Mouse (Mus musculus) forebrain, embryonic 15.5 days (tissue): ENCODE measurements around the gene Ercc1. TPM values are rescaled to one million over a fixed set of nuclear protein-coding genes. Genes with fewer than 3 reads are reported as not detected.

Experiments used
- ATAC-seq: fragments of 200-750 bp; cut with Nextera tagmentation; replicated peaks from 2 replicates; pipeline ENCODE4 v1.8.0; 2017; ENCODE audit warnings: mild to moderate bottlenecking, moderate TSS enrichment, moderate library complexity
- H3K27ac ChIP-seq: fragments of 300-500 bp; sonication (generic); replicated peaks from 2 replicates; pipeline ENCODE4 v1.5.1; 2015; ENCODE audit warnings: mild to moderate bottlenecking, inconsistent platforms
- H3K27me3 ChIP-seq: fragments of 300-500 bp; sonication (generic); 2 replicates; pipeline ENCODE4 v1.6.1; 2015; ENCODE audit warnings: inconsistent platforms
- H3K36me3 ChIP-seq: fragments of 300-500 bp; sonication (generic); 2 replicates; pipeline ENCODE4 v1.6.1; 2015; ENCODE audit warnings: mild to moderate bottlenecking, inconsistent platforms
- H3K4me1 ChIP-seq: fragments of 300-500 bp; sonication (generic); 2 replicates; pipeline ENCODE4 v1.6.1; 2015; ENCODE audit warnings: inconsistent platforms
- H3K4me2 ChIP-seq: fragments of 300-500 bp; sonication (generic); replicated peaks from 2 replicates; pipeline ENCODE4 v1.6.1; 2015; ENCODE audit warnings: mild to moderate bottlenecking, inconsistent platforms
- H3K4me3 ChIP-seq: fragments of 300-500 bp; sonication (generic); 2 replicates; pipeline ENCODE4 v1.5.1; 2015; ENCODE audit warnings: mild to moderate bottlenecking, inconsistent platforms
- H3K9ac ChIP-seq: fragments of 300-500 bp; sonication (generic); replicated peaks from 2 replicates; pipeline ENCODE4 v1.6.1; 2015; ENCODE audit warnings: mild to moderate bottlenecking, inconsistent platforms
- H3K9me3 ChIP-seq: fragments of 300-500 bp; sonication (generic); 2 replicates; pipeline ENCODE4 v1.6.1; 2016; ENCODE audit warnings: inconsistent platforms
- WGBS: fragments of 180-500 bp; shearing (Covaris S2); methylation state at CpG from one replicate; pipeline ENCODE4 v1.1.7; 2015; ENCODE audit warnings: mixed read lengths; 5-methylcytosine and 5-hydroxymethylcytosine counted together
- polyA plus RNA-seq: library from polyadenylated mRNA; unstranded; fragments of >200 nt; fragmentation: Nextera tagmentation; extraction: Ambion mirVana; gene quantifications from 2 replicates; pipeline ENCODE4 v1.2.1, GENCODE M21; 2015

The Ercc1 gene
- polyA plus RNA-seq, 1 experiment from 2014 or later, result 94.6 TPM

DNA sequence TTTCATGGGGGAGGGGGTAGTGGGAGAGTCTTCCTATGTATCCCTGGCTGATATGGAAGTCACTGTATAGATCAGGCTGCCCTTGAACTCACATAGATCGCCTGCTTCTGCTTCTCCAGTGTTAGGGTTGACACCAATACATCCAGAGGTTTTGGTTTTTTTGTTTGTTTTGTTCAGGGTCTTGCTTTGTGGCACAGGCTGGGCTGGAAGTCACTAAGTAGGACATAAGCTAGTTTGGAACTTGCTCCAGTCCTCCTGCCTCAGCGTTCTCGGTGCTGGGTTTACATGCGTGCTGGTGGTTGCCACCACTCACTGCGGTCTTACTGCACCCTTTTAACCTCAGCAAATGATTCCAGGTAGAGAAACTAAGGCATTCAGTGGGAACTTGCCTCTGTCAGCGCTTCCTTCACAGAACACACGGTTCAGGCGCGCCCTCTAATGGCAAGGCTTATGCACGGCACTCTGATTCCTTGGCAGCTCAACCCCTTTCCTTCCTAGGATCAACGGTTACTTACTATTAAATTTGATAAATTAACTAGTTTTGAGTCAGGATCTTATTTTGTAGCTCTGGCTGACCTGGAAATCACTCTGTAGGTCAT is 1.3 kb upstream of the Ercc1 start:
- peaks cover 1% of the 10 kb centered on the region; the same call in 1 of the 2 replicates for H3K36me3 ChIP-seq
- H3K27ac ChIP-seq, result no peak overlapping the region
- ATAC-seq, result no peak
- H3K9ac ChIP-seq, result no peak overlapping the region
- 0 out of 2 replicates have a peak, but pooled peaks cover 8% of the 10 kb centered on the region for H3K27me3 ChIP-seq
- under 1% methylated on average over 11 of the region's 11 CpGs for WGBS
- peak overlapping the region; percentile 53 for H3K4me3 ChIP-seq
- H3K4me2 ChIP-seq, result no peak overlapping the region; the same call in 1 of the 2 replicates
- H3K9me3 ChIP-seq, result no peaks in the 10 kb centered on the region
- peaks cover 36% of the 10 kb centered on the region for H3K4me1 ChIP-seq

DNA sequence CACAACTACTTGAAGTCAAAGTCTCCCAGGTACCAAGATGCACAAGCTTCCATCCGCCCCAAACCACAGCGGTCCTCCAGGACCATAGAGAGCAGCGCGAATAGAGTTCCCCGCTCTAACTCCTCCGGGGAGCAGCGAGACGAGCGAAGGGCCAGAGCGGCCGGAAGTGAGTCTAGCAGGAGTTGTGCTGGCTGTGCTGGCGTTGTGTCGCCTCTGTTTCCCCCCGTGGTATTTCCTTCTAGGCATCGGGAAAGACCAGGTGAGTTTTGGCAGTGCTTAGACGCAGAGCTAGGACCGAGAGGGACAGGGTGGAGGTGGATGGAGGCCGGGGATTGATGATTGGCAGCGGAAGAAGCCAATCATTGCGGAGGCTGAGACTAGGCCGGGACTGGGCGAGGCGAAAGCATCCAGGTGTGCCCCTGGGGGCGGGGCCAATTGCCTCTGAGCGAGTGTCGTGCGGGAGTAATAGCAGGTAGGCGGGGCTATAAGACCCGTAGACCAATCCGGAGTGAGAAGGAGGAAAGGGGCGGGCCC is 427 bp downstream of the Ercc1 start:
- H3K4me2 ChIP-seq, result peak overlapping the region; percentile 82
- WGBS, result under 1% methylated on average over 31 of the region's 31 CpGs
- peak overlapping the region; percentile 60 for H3K4me3 ChIP-seq
- 0 out of 2 replicates have a peak, but pooled peaks cover 8% of the 10 kb centered on the region for H3K27me3 ChIP-seq
- H3K9me3 ChIP-seq, result no peaks in the 10 kb centered on the region
- peak overlapping the region; percentile 87 for H3K27ac ChIP-seq
- peak overlapping the region; percentile 65 for H3K9ac ChIP-seq
- peaks cover 13% of the 10 kb centered on the region for H3K36me3 ChIP-seq
- ATAC-seq, result peak; percentile 95
- H3K4me1 ChIP-seq, result peaks cover 36% of the 10 kb centered on the region

GRCm38 (mm10) chr7:19349188-19349915 is 4.8 kb downstream of the Ercc1 start:
- WGBS, result 91% methylated on average over 13 of the region's 13 CpGs
- H3K4me2 ChIP-seq, result no peak overlapping the region
- no peak overlapping the region for H3K9ac ChIP-seq
- peaks cover 47% of the 10 kb centered on the region for H3K36me3 ChIP-seq
- H3K27me3 ChIP-seq, result no peaks in the 10 kb centered on the region
- no peak for ATAC-seq
- peaks cover 13% of the 10 kb centered on the region for H3K4me1 ChIP-seq
- H3K4me3 ChIP-seq, result no peak overlapping the region
- H3K27ac ChIP-seq, result no peak overlapping the region
- H3K9me3 ChIP-seq, result no peaks in the 10 kb centered on the region

DNA sequence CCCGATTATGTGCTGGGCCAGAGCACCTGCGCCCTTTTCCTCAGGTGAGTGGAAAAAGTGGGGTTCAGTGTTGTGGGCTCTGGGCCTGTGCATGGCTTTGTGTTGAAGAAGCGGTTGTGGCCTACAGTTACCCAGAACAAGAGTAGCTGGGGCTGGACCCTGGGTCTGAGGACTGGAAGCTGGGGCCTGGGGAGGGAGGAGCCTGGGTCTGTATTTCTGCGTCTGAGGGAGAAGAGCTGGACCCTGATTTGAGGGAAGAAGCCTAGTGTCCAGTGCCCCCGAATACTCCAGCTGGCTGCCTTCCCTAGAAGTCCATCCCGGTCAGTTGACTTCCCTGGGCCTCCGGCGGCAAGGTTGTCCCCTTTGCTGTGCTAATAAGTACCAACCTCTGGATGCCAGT is 5.6 kb downstream of the Ercc1 start:
- Histone ChIP-seq H3K9ac (no peak overlapping the region), H3K4me3 (no peak overlapping the region), H3K27ac (no peak overlapping the region), H3K27me3 (no peaks in the 10 kb centered on the region), H3K4me2 (no peak overlapping the region), H3K9me3 (no peaks in the 10 kb centered on the region), H3K4me1 (peaks cover 9% of the 10 kb centered on the region), H3K36me3 (peaks cover 55% of the 10 kb centered on the region)
- 95% methylated on average over 8 of the region's 8 CpGs for WGBS
- no peak for ATAC-seq

GRCm38 (mm10) chr7:19354991-19355390 is 10.4 kb downstream of the Ercc1 start:
- H3K9ac ChIP-seq, result no peak overlapping the region
- H3K9me3 ChIP-seq, result no peaks in the 10 kb centered on the region
- peaks cover 14% of the 10 kb centered on the region for H3K4me1 ChIP-seq
- H3K4me3 ChIP-seq, result no peak overlapping the region
- no peak overlapping the region for H3K27ac ChIP-seq
- ATAC-seq, result no peak
- H3K36me3 ChIP-seq, result peaks cover 52% of the 10 kb centered on the region
- H3K4me2 ChIP-seq, result no peak overlapping the region
- 93% methylated on average over 5 of the region's 5 CpGs for WGBS
- H3K27me3 ChIP-seq, result no peaks in the 10 kb centered on the region

DNA sequence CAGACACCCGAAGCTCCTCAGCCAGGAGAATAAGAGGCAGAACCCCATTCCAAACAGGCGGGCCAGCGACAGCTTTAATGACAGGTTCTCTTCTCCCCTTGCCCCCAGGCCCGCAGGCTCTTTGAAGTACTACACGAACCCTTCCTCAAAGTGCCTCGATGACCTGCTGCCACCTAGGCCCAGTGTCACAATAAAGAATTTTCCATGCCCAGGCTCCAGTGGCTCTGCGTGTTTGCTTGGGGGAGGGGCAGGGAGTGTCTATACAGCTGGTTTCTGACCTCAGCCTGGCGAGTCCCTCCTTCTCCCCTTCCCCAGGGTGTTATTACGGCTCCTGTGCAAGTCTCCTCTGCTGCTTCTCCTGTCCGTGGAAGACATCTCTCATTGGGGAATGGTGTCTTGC is 11.7 kb downstream of the Ercc1 start:
- Histone ChIP-seq H3K9ac (no peak overlapping the region), H3K36me3 (peaks cover 42% of the 10 kb centered on the region)
- WGBS, result 85% methylated on average over 10 of the region's 10 CpGs

GRCm38 (mm10) chr7:19357381-19358375 is 13.1 kb downstream of the Ercc1 start:
- peaks cover 30% of the 10 kb centered on the region for H3K36me3 ChIP-seq
- H3K27me3 ChIP-seq, result no peaks in the 10 kb centered on the region
- no peaks in the 10 kb centered on the region for H3K9me3 ChIP-seq
- peak overlapping the region; percentile 96 for H3K4me2 ChIP-seq
- 91% methylated on average over 25 of the region's 25 CpGs for WGBS
- H3K4me3 ChIP-seq, result peak overlapping the region; percentile 68
- H3K27ac ChIP-seq, result no peak overlapping the region
- ATAC-seq, result no peak
- H3K9ac ChIP-seq, result 0 out of 2 replicates have a peak overlapping the region, but pooled peaks have one; percentile 64
- peaks cover 37% of the 10 kb centered on the region for H3K4me1 ChIP-seq

More for the DNA sequence above, 11.7 kb downstream of the Ercc1 start:
- Histone ChIP-seq H3K4me3 (no peak overlapping the region), H3K9me3 (no peaks in the 10 kb centered on the region), H3K27ac (no peak overlapping the region), H3K27me3 (no peaks in the 10 kb centered on the region), H3K4me2 (no peak overlapping the region), H3K4me1 (peaks cover 27% of the 10 kb centered on the region)
- no peak for ATAC-seq

DNA sequence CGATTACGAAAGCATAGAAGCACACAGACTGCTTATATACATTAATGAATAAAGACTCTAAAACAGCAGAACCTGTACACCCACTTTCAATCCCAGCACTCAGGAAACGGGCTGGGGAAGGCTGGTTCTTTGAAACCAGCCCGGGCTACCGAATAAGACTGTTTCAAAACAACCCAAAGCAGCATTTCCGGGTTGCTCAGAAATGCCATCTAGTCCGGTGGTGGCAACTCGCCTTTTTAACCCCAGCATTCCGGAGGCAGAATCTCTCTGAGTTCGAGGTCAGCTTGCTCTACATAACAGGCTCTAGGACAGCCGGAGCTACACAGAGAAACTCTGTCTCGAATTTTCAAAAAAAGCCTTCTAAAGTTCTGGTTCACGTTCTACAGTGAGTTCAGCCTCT is 14.1 kb downstream of the Ercc1 start:
- Histone ChIP-seq H3K27ac (no peak overlapping the region), H3K9ac (peak overlapping the region; percentile 64), H3K36me3 (peaks cover 21% of the 10 kb centered on the region), H3K9me3 (no peaks in the 10 kb centered on the region), H3K4me1 (peaks cover 37% of the 10 kb centered on the region), H3K4me2 (peak overlapping the region; percentile 96), H3K27me3 (no peaks in the 10 kb centered on the region), H3K4me3 (peak overlapping the region; percentile 68)
- WGBS, result 21% methylated on average over 13 of the region's 13 CpGs
- no peak for ATAC-seq

- under 1% methylated on average over 30 of the region's 31 CpGs for WGBS
- ATAC-seq, result peak; percentile 83
- H3K27ac ChIP-seq, result peak within 1 kb of the TSS; percentile 58
Measured at GRCm38 (mm10) chr7:19359299-19359891, 14.8 kb downstream of the Ercc1 start, which contains the start of the genes Cd3eap and Ppp1r13l. Cd3eap (minus strand) TSS chr7:19359483. Ppp1r13l (plus strand) TSS chr7:19359749.

GRCm38 (mm10) chr7:19359892-19360641 is 15.5 kb downstream of the Ercc1 start:
- Histone ChIP-seq H3K9ac (peak overlapping the region; percentile 64), H3K27me3 (no peaks in the 10 kb centered on the region), H3K36me3 (peaks cover 11% of the 10 kb centered on the region), H3K4me3 (peak overlapping the region; percentile 68), H3K4me2 (peak overlapping the region; percentile 96), H3K4me1 (peaks cover 37% of the 10 kb centered on the region), H3K27ac (peak overlapping the region; percentile 58), H3K9me3 (no peaks in the 10 kb centered on the region)
- WGBS, result under 1% methylated on average over 45 of the region's 45 CpGs
- peak; percentile 78 for ATAC-seq

More at GRCm38 (mm10) chr7:19359299-19359891, 14.8 kb downstream of the Ercc1 start, which contains the start of the genes Cd3eap and Ppp1r13l:
- peak within 1 kb of the TSS; percentile 64 for H3K9ac ChIP-seq
- H3K4me3 ChIP-seq, result peak within 1 kb of the TSS; percentile 68
- H3K4me1 ChIP-seq, result peaks cover 37% of the 10 kb centered on the region
- no peaks in the 10 kb centered on the region for H3K27me3 ChIP-seq
- H3K36me3 ChIP-seq, result peaks cover 17% of the 10 kb centered on the region
- no peaks in the 10 kb centered on the region for H3K9me3 ChIP-seq
- H3K4me2 ChIP-seq, result peak within 1 kb of the TSS; percentile 96
